Mouse (Mus musculus): ENCODE measurements around the gene Egfl7. TPM values are rescaled to one million over a fixed set of nuclear protein-coding genes. Genes with fewer than 3 reads are reported as not detected.

The Egfl7 gene
- polyA plus RNA-seq, 1 experiment from 2014 or later, result 54.4 TPM

DNA sequence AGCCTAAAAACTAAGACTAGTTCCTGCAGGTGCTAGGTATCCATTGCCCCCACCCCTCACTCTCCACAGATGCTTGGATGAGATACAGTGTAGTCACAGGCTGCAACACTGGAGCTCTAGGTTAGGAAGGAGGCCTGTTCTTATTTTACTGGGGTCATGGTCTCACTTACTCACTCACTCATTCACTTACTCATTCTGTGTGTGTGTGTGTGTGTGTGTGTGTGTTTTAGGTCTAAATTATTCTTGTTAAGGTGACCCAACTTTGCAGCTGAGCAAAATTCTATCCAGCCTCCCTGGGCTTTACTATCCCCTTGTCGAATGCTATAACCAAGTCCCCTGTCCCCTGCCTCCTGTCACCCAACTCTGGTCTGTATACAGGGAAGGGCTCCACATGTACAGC is 21.8 kb downstream of the Egfl7 start:
- no peak for TF ChIP-seq CTCF (IDR thresholded peaks at IDR 0.05; ENCODE audit: low read depth)
- Histone ChIP-seq H3K9ac (ENCODE audit: low read depth, low read length) (no peak overlapping the region), H3K4me1 (replicated peaks; ENCODE audit: control insufficient read depth, insufficient read depth, low read length) (0 out of 2 replicates have a peak, but pooled peaks cover 5% of the 10 kb centered on the region), H3K27ac (ENCODE audit: low read depth, low read length) (no peak overlapping the region), H3K27me3 (replicated peaks; ENCODE audit: control insufficient read depth, insufficient read depth, low read length) (no peaks in the 10 kb centered on the region), H3K4me2 (replicated peaks; ENCODE audit: low read depth) (no peak overlapping the region; the same call in 1 of the 2 replicates), H3K36me3 (ENCODE audit: control insufficient read depth, insufficient read depth) (peaks cover 5% of the 10 kb centered on the region; the same call in 1 of the 2 replicates), H3K9me3 (ENCODE audit: control insufficient read depth) (no peaks in the 10 kb centered on the region), H3K4me3 (ENCODE audit: low read depth, low read length) (no peak overlapping the region)
- no peak for ATAC-seq
- WGBS, result 71% methylated on average over 1 of the region's 1 CpGs

GRCm38 (mm10) chr2:26602631-26603030 is 22.8 kb downstream of the Egfl7 start:
- Histone ChIP-seq H3K9ac (ENCODE audit: low read depth, low read length) (peak overlapping the region; percentile 83), H3K4me2 (replicated peaks; ENCODE audit: low read depth) (peak overlapping the region; percentile 83), H3K4me3 (ENCODE audit: low read depth, low read length) (peak overlapping the region; percentile 68), H3K9me3 (ENCODE audit: control insufficient read depth) (no peaks in the 10 kb centered on the region), H3K27ac (ENCODE audit: low read depth, low read length) (no peak overlapping the region), H3K36me3 (ENCODE audit: control insufficient read depth, insufficient read depth) (no peaks in the 10 kb centered on the region), H3K4me1 (replicated peaks; ENCODE audit: control insufficient read depth, insufficient read depth, low read length) (peaks cover 5% of the 10 kb centered on the region; the same call in 1 of the 2 replicates), H3K27me3 (replicated peaks; ENCODE audit: control insufficient read depth, insufficient read depth, low read length) (no peaks in the 10 kb centered on the region)
- WGBS, result 78% methylated on average over 5 of the region's 5 CpGs
- ATAC-seq, result no peak
- TF ChIP-seq CTCF (IDR thresholded peaks at IDR 0.05; ENCODE audit: low read depth), result no peak

GRCm38 (mm10) chr2:26603159-26603558 is 23.3 kb downstream of the Egfl7 start:
- ATAC-seq, result no peak
- no peak for TF ChIP-seq CTCF (IDR thresholded peaks at IDR 0.05; ENCODE audit: low read depth)
- H3K4me3 ChIP-seq (ENCODE audit: low read depth, low read length), result peak overlapping the region; percentile 68

GRCm38 (mm10) chr2:26603720-26604671 is 24.2 kb downstream of the Egfl7 start, which contains the start of gene Agpat2:
Gene Agpat2, minus strand, starts transcription at chr2:26604417.
- peak; percentile 78 for ATAC-seq
- 1% methylated on average over 62 of the region's 103 CpGs for WGBS
- H3K27ac ChIP-seq (ENCODE audit: low read depth, low read length), result peak within 1 kb of the TSS; percentile 94

More at GRCm38 (mm10) chr2:26603159-26603558, 23.3 kb downstream of the Egfl7 start:
- H3K4me2 ChIP-seq (replicated peaks; ENCODE audit: low read depth), result peak overlapping the region; percentile 83
- H3K9me3 ChIP-seq (ENCODE audit: control insufficient read depth), result no peaks in the 10 kb centered on the region
- H3K27me3 ChIP-seq (replicated peaks; ENCODE audit: control insufficient read depth, insufficient read depth, low read length), result no peaks in the 10 kb centered on the region
- no peaks in the 10 kb centered on the region for H3K36me3 ChIP-seq (ENCODE audit: control insufficient read depth, insufficient read depth)
- 11% methylated on average over 6 of the region's 6 CpGs for WGBS
- H3K4me1 ChIP-seq (replicated peaks; ENCODE audit: control insufficient read depth, insufficient read depth, low read length), result peaks cover 5% of the 10 kb centered on the region; the same call in 1 of the 2 replicates
- H3K27ac ChIP-seq (ENCODE audit: low read depth, low read length), result peak overlapping the region; percentile 94
- peak overlapping the region; percentile 83 for H3K9ac ChIP-seq (ENCODE audit: low read depth, low read length)

GRCm38 (mm10) chr2:26605331-26605730 is 25.5 kb downstream of the Egfl7 start:
- no peak overlapping the region for H3K4me3 ChIP-seq (ENCODE audit: low read depth, low read length)
- no peaks in the 10 kb centered on the region for H3K36me3 ChIP-seq (ENCODE audit: control insufficient read depth, insufficient read depth)
- 87% methylated on average over 8 of the region's 8 CpGs for WGBS
- no peak overlapping the region for H3K4me2 ChIP-seq (replicated peaks; ENCODE audit: low read depth)
- no peaks in the 10 kb centered on the region for H3K9me3 ChIP-seq (ENCODE audit: control insufficient read depth)
- no peak for ATAC-seq
- no peak overlapping the region for H3K9ac ChIP-seq (ENCODE audit: low read depth, low read length)
- peaks cover 9% of the 10 kb centered on the region; the same call in 1 of the 2 replicates for H3K4me1 ChIP-seq (replicated peaks; ENCODE audit: control insufficient read depth, insufficient read depth, low read length)
- no peak for TF ChIP-seq CTCF (IDR thresholded peaks at IDR 0.05; ENCODE audit: low read depth)
- H3K27ac ChIP-seq (ENCODE audit: low read depth, low read length), result no peak overlapping the region
- H3K27me3 ChIP-seq (replicated peaks; ENCODE audit: control insufficient read depth, insufficient read depth, low read length), result no peaks in the 10 kb centered on the region

More at GRCm38 (mm10) chr2:26603720-26604671, 24.2 kb downstream of the Egfl7 start, which contains the start of gene Agpat2:
- no peaks in the 10 kb centered on the region for H3K9me3 ChIP-seq (ENCODE audit: control insufficient read depth)
- peak within 1 kb of the TSS; percentile 83 for H3K4me2 ChIP-seq (replicated peaks; ENCODE audit: low read depth)
- H3K4me3 ChIP-seq (ENCODE audit: low read depth, low read length), result peak within 1 kb of the TSS; percentile 68
- peak within 1 kb of the TSS; percentile 83 for H3K9ac ChIP-seq (ENCODE audit: low read depth, low read length)
- peaks cover 5% of the 10 kb centered on the region; the same call in 1 of the 2 replicates for H3K4me1 ChIP-seq (replicated peaks; ENCODE audit: control insufficient read depth, insufficient read depth, low read length)
- H3K27me3 ChIP-seq (replicated peaks; ENCODE audit: control insufficient read depth, insufficient read depth, low read length), result no peaks in the 10 kb centered on the region
- peak; percentile 68 for TF ChIP-seq CTCF (IDR thresholded peaks at IDR 0.05; ENCODE audit: low read depth)
- no peaks in the 10 kb centered on the region for H3K36me3 ChIP-seq (ENCODE audit: control insufficient read depth, insufficient read depth)

DNA sequence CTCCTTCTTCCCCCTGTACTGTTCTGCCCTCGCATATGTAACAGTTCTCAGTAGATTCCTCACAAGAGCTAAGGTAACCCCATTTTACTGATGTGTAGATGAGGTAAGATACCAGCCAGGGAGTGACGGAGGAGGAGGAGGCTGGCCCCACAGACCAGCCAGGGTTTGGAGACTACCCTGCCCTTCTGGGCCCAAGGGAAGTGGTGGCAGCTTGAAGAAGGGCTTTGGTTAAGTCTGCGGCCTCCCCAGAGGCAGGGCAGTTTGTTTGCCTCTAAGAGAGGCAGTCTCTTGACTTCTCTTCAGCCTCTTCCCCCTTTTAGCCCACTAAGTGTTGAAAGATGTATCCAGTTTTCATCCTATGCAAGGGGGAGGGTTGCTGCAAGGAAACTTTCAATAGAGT is 26.8 kb downstream of the Egfl7 start:
- H3K27me3 ChIP-seq (replicated peaks; ENCODE audit: control insufficient read depth, insufficient read depth, low read length), result no peaks in the 10 kb centered on the region
- WGBS, result 71% methylated on average over 3 of the region's 3 CpGs
- H3K27ac ChIP-seq (ENCODE audit: low read depth, low read length), result peak overlapping the region; percentile 46; the same call in 1 of the 2 replicates
- H3K9ac ChIP-seq (ENCODE audit: low read depth, low read length), result no peak overlapping the region
- no peak for TF ChIP-seq CTCF (IDR thresholded peaks at IDR 0.05; ENCODE audit: low read depth)
- no peak overlapping the region for H3K4me2 ChIP-seq (replicated peaks; ENCODE audit: low read depth)
- no peaks in the 10 kb centered on the region for H3K36me3 ChIP-seq (ENCODE audit: control insufficient read depth, insufficient read depth)
- H3K4me3 ChIP-seq (ENCODE audit: low read depth, low read length), result no peak overlapping the region
- peaks cover 6% of the 10 kb centered on the region; the same call in 1 of the 2 replicates for H3K4me1 ChIP-seq (replicated peaks; ENCODE audit: control insufficient read depth, insufficient read depth, low read length)
- no peak for ATAC-seq
- H3K9me3 ChIP-seq (ENCODE audit: control insufficient read depth), result no peaks in the 10 kb centered on the region
